Mouse (Mus musculus): ENCODE results near the gene Arhgef2.
"Not testable (repeated sequence)": the region's sequence is repeated elsewhere in the genome, so short reads cannot be mapped to it uniquely, and the experiment has no call there.

- TF ChIP-seq CTCF, EP300 (IDR thresholded peaks at IDR 0.05): not testable (repeated sequence)
These were observed at the start of gene Arhgef2 for GRCm38 (mm10) chr3:88605666-88606065.
